29 mouse cellular contexts compared by ENCODE assay signal in genomic region chr5:133073317-133073716, GRCm38 (mm10).
DNase-seq lines count a peak whose midpoint lies in the region; ATAC-seq and TF ChIP-seq lines count a peak whose summit lies in the region.
"Had no signal": no experiment of that assay in that cellular context is flagged by ENCODE, and none has a peak within 500 bp of the region (broad histone marks: within the 10 kb centered on the region; RNA-seq: fewer than 3 reads in every experiment).

No protein-coding gene starts in this region.

- no peak for TF ChIP-seq POLR2A in lung, adult 2 months (IDR thresholded peaks at IDR 0.05; ENCODE audit: borderline replicate concordance, extremely low read depth, low read depth, low read length)

- H3K27ac ChIP-seq in intestine, embryonic 16.5 days (ENCODE audit: low read length): no peak overlapping the region
- H3K27ac ChIP-seq in intestine, embryonic 15.5 days: no peak overlapping the region
- no peak overlapping the region for H3K27ac ChIP-seq in kidney, embryonic 15.5 days
- H3K27ac ChIP-seq: embryonic facial prominence, embryonic 13.5 days; forebrain, embryonic 10.5 days; forebrain, embryonic 15.5 days; gastrocnemius, adult 2 months; hindbrain, embryonic 13.5 days; layer of hippocampus, adult 2 months; limb, embryonic 13.5 days had no signal

- no peak overlapping the region for H3K4me2 ChIP-seq in intestine, embryonic 16.5 days (ENCODE audit: low read depth, low read length)
- H3K4me2 ChIP-seq in intestine, embryonic 15.5 days (replicated peaks): no peak overlapping the region
- H3K4me2 ChIP-seq in kidney, embryonic 15.5 days: no peak overlapping the region
- H3K4me2 ChIP-seq: embryonic facial prominence, embryonic 13.5 days; forebrain, embryonic 15.5 days; heart, embryonic 11.5 days; hindbrain, embryonic 13.5 days; limb, embryonic 13.5 days; liver, embryonic 11.5 days; midbrain, embryonic 11.5 days had no signal

- H3K9me3 ChIP-seq in intestine, embryonic 16.5 days (ENCODE audit: control insufficient read depth, low read length): no peaks in the 10 kb centered on the region
- no peaks in the 10 kb centered on the region for H3K9me3 ChIP-seq in intestine, embryonic 15.5 days
- no peaks in the 10 kb centered on the region for H3K9me3 ChIP-seq in kidney, embryonic 15.5 days (replicated peaks)
- H3K9me3 ChIP-seq: embryonic facial prominence, embryonic 13.5 days; forebrain, embryonic 10.5 days; forebrain, embryonic 15.5 days; hindbrain, embryonic 13.5 days; limb, embryonic 13.5 days had no signal

- no peak overlapping the region for H3K4me3 ChIP-seq in intestine, embryonic 16.5 days (ENCODE audit: low read length)
- no peak overlapping the region for H3K4me3 ChIP-seq in intestine, embryonic 15.5 days (replicated peaks)
- no peak overlapping the region for H3K4me3 ChIP-seq in kidney, embryonic 15.5 days (replicated peaks)
- H3K4me3 ChIP-seq in lung, adult 2 months (replicated peaks; ENCODE audit: extremely low read depth, low read depth, low read length): no peak overlapping the region
- H3K4me3 ChIP-seq: embryonic facial prominence, embryonic 13.5 days; forebrain, embryonic 10.5 days; forebrain, embryonic 15.5 days; gastrocnemius, adult 2 months; hindbrain, embryonic 13.5 days; layer of hippocampus, adult 2 months; limb, embryonic 13.5 days had no signal

- H3K36me3 ChIP-seq in intestine, embryonic 16.5 days (ENCODE audit: control insufficient read depth, insufficient read depth, low read length): no peaks in the 10 kb centered on the region
- H3K36me3 ChIP-seq in intestine, embryonic 15.5 days: no peaks in the 10 kb centered on the region
- H3K36me3 ChIP-seq in kidney, embryonic 15.5 days: no peaks in the 10 kb centered on the region
- H3K36me3 ChIP-seq: embryonic facial prominence, embryonic 13.5 days; forebrain, embryonic 10.5 days; forebrain, embryonic 15.5 days; hindbrain, embryonic 13.5 days; limb, embryonic 13.5 days had no signal

- ATAC-seq in intestine, embryonic 16.5 days: peak; percentile 31; the same call in 1 of the 2 replicates
- ATAC-seq in intestine, embryonic 15.5 days: no peak; the same call in 1 of the 2 replicates
- no peak for ATAC-seq in kidney, embryonic 15.5 days (replicated peaks; ENCODE audit: low FRiP score)
- ATAC-seq: activated CD4-positive, CD25-positive, alpha-beta regulatory T cell, adult 4 months; forebrain, embryonic 15.5 days; midbrain, embryonic 16.5 days had no signal

- intact Hi-C loops in heart, postnatal 14 days (cut with DNase I): no loop called here

- peak; percentile 2 for DNase-seq in kidney, postnatal 14 days
- peak; percentile 10 for DNase-seq in lung, postnatal 25 days (ENCODE audit: low spot score)
- no peak for DNase-seq in lung, adult 2 months
- DNase-seq in heart, postnatal 14 days: no peak
- DNase-seq: adrenal gland, adult 2 months; adrenal gland, postnatal 36 days; cerebellum, adult 18-20 months; cerebellum, postnatal 10 days; gastrocnemius, adult 2 months; gastrocnemius, postnatal 36 days; heart, adult 18-20 months; heart, postnatal 4 days; right cerebral cortex, adult 18-20 months; spleen, adult 18-20 months had no signal

- no peak overlapping the region for H3K9ac ChIP-seq in intestine, embryonic 16.5 days (ENCODE audit: low read depth, low read length)
- no peak overlapping the region for H3K9ac ChIP-seq in intestine, embryonic 15.5 days
- no peak overlapping the region for H3K9ac ChIP-seq in kidney, embryonic 15.5 days
- H3K9ac ChIP-seq: embryonic facial prominence, embryonic 13.5 days; forebrain, embryonic 15.5 days; hindbrain, embryonic 13.5 days; limb, embryonic 13.5 days had no signal

- H3K27me3 ChIP-seq in intestine, embryonic 16.5 days (replicated peaks; ENCODE audit: control insufficient read depth, insufficient read depth, low read length): no peaks in the 10 kb centered on the region
- H3K27me3 ChIP-seq in intestine, embryonic 15.5 days (replicated peaks): no peaks in the 10 kb centered on the region
- H3K27me3 ChIP-seq in kidney, embryonic 15.5 days: no peaks in the 10 kb centered on the region
- H3K27me3 ChIP-seq: CH12.LX; embryonic facial prominence, embryonic 13.5 days; forebrain, embryonic 15.5 days; hindbrain, embryonic 13.5 days had no signal

- no peak for TF ChIP-seq CTCF in lung, adult 2 months (IDR thresholded peaks at IDR 0.05; ENCODE audit: insufficient read depth, low read length)

- no peaks in the 10 kb centered on the region for H3K4me1 ChIP-seq in intestine, embryonic 16.5 days (ENCODE audit: control insufficient read depth, insufficient read depth, low read length)
- H3K4me1 ChIP-seq in intestine, embryonic 15.5 days (replicated peaks): no peaks in the 10 kb centered on the region
- no peaks in the 10 kb centered on the region for H3K4me1 ChIP-seq in kidney, embryonic 15.5 days
- H3K4me1 ChIP-seq in lung, adult 2 months (ENCODE audit: control insufficient read depth, insufficient read depth, low read length): no peaks in the 10 kb centered on the region
- H3K4me1 ChIP-seq: embryonic facial prominence, embryonic 13.5 days; forebrain, embryonic 15.5 days had no signal

- 35% methylated on average over 2 of the region's 2 CpGs for WGBS in intestine, embryonic 16.5 days
- WGBS in intestine, embryonic 15.5 days: 43% methylated on average over 2 of the region's 2 CpGs
- WGBS in kidney, embryonic 15.5 days: 68% methylated on average over 2 of the region's 2 CpGs
- WGBS in lung, adult 2 months: 34% methylated on average over 2 of the region's 2 CpGs

Comparison
In these comparisons a context has a peak if more than half of its experiments do, and no peak if none do; other contexts are left out.
1. DNase-seq: peak in kidney, postnatal 14 days (single experiment) and lung, postnatal 25 days (single experiment); none in lung, adult 2 months (single experiment) and heart, postnatal 14 days (0 of 2).